Mouse (Mus musculus): ENCODE results near the gene Lypd5.

DNA sequence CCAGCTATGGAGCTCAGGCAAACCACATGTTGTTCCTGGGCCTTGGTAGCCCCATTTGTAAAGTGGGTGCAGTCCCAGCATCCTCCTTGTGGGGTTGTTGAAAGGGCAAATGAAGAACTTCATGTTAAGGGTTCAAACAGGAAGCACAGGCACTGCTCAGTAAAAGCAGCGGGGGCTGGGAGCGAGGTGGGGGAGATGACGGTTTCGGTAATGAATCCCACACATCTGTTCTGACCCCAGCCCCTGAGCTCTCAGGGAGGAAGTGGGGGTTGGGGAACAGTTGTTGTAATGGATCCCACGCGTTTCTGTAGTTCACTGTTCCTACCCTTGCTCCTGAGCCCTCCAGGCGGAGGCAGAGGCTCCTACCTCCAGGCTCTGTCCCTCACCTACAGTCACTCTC is 30.9 kb downstream of the Lypd5 start:
- TF ChIP-seq CTCF (IDR thresholded peaks at IDR 0.05) = no peak
- TF ChIP-seq EP300 (IDR thresholded peaks at IDR 0.05; ENCODE audit: insufficient read depth, low read depth, low read length) = no peak

Data from heart, adult 2 months (tissue).